Mouse (Mus musculus): ENCODE measurements around the gene Rps6kb2.

The Rps6kb2 gene

GRCm38 (mm10) chr19:4189051-4189620 lies 26.0 kb upstream of the Rps6kb2 start:
- no peak for DNase-seq (ENCODE audit: low spot score in 2 of 2)

- no peak for DNase-seq (ENCODE audit: low spot score in 2 of 2)
These were observed 24.1 kb upstream of the Rps6kb2 start for GRCm38 (mm10) chr19:4187303-4187702.

- no peak for DNase-seq (ENCODE audit: low spot score in 2 of 2)
These were observed 22.1 kb upstream of the Rps6kb2 start for GRCm38 (mm10) chr19:4184976-4185975.

- DNase-seq (ENCODE audit: low spot score in 2 of 2), result no peak
These were observed 20.5 kb upstream of the Rps6kb2 start for GRCm38 (mm10) chr19:4183689-4184088.

- DNase-seq (ENCODE audit: low spot score in 2 of 2), result peak; percentile 75 to 84
These were observed 18.7 kb upstream of the Rps6kb2 start for GRCm38 (mm10) chr19:4181892-4182291.

GRCm38 (mm10) chr19:4180411-4180810 lies 17.3 kb upstream of the Rps6kb2 start:
- DNase-seq (ENCODE audit: low spot score in 2 of 2), result no peak

- no peak for DNase-seq (ENCODE audit: low spot score in 2 of 2)
These were observed 12.3 kb upstream of the Rps6kb2 start, which contains the start of gene Carns1 for GRCm38 (mm10) chr19:4175368-4175947. Carns1 (minus strand) TSS chr19:4175479.

GRCm38 (mm10) chr19:4172925-4173324 lies 9.8 kb upstream of the Rps6kb2 start:
- no peak for DNase-seq (ENCODE audit: low spot score in 2 of 2)

- DNase-seq (ENCODE audit: low spot score in 2 of 2), result no peak
These were observed 8.5 kb upstream of the Rps6kb2 start for GRCm38 (mm10) chr19:4171393-4172290.

GRCm38 (mm10) chr19:4170723-4171392 lies 7.7 kb upstream of the Rps6kb2 start:
- no peak for DNase-seq (ENCODE audit: low spot score in 2 of 2)

- no peak for DNase-seq (ENCODE audit: low spot score in 2 of 2)
These were observed 6.7 kb upstream of the Rps6kb2 start for GRCm38 (mm10) chr19:4169810-4170209.

- DNase-seq (ENCODE audit: low spot score in 2 of 2), result peak; percentile 98 to 99
These were observed 6.2 kb upstream of the Rps6kb2 start for GRCm38 (mm10) chr19:4169378-4169784.

- no peak for DNase-seq (ENCODE audit: low spot score in 2 of 2)
These were observed 3.7 kb upstream of the Rps6kb2 start for GRCm38 (mm10) chr19:4166678-4167476.

- no peak for DNase-seq (ENCODE audit: low spot score in 2 of 2)
These were observed 1.6 kb upstream of the Rps6kb2 start for GRCm38 (mm10) chr19:4164721-4165120.

- DNase-seq (ENCODE audit: low spot score in 2 of 2), result no peak
These were observed 946 bp upstream of the Rps6kb2 start for GRCm38 (mm10) chr19:4164100-4164499.

GRCm38 (mm10) chr19:4163543-4163887 lies 361 bp upstream of the Rps6kb2 start:
- DNase-seq (ENCODE audit: low spot score in 2 of 2), result no peak

GRCm38 (mm10) chr19:4159049-4159448 lies 4.1 kb downstream of the Rps6kb2 start:
- no peak for DNase-seq (ENCODE audit: low spot score in 2 of 2)

GRCm38 (mm10) chr19:4156771-4157170 lies 6.4 kb downstream of the Rps6kb2 start:
- no peak for DNase-seq (ENCODE audit: low spot score in 2 of 2)

- DNase-seq (ENCODE audit: low spot score in 2 of 2), result no peak
These were observed 7.0 kb downstream of the Rps6kb2 start for GRCm38 (mm10) chr19:4156073-4156579.

Measured in right cerebral cortex, postnatal 36 days (tissue).